Mouse (Mus musculus) lung, postnatal 0 days (tissue): ENCODE measurements around the gene Snrnp27.

Source experiments
- CTCF ChIP-seq: IDR thresholded peaks from 2 replicates; pipeline ENCODE4 v1.5.1; 2016; ENCODE audit warnings: antibody characterized with exemption, mild to moderate bottlenecking
- EP300 ChIP-seq: IDR thresholded peaks from 2 replicates; pipeline ENCODE4 v1.6.1; 2016; ENCODE audit warnings: antibody characterized with exemption, mild to moderate bottlenecking, control low read depth

GRCm38 (mm10) chr6:86684655-86685011 is 311 bp upstream of the Snrnp27 start:
- TF ChIP-seq CTCF (no peak), EP300 (no peak)
